Mouse (Mus musculus): ENCODE measurements around the gene Ank. TPM values are rescaled to one million over a fixed set of nuclear protein-coding genes. Genes with fewer than 3 reads are reported as not detected.

Ank gene
- polyA plus RNA-seq, 1 experiment from 2014 or later: 17.9 TPM

DNA sequence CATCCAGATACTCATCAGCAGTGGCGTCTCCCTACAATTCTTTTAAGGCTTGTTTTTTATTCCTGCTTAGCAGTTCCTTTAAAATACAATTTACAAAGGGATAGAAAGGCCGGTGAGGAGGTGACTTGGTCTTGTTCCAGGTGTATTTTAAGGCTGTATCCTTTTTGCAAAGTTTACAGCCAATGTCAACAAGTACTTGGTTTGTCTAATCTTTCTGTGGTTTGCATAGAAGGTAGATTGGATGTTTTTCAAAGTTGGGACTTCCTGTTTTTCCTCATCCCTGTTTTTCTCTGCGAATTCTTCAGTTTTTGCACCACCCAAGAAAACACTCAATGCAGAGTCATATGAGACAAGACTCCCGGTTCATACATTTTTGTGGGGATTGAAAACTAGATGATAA is 62.4 kb downstream of the Ank start:
- Histone ChIP-seq H3K9me3 (no peaks in the 10 kb centered on the region), H3K9ac (no peak overlapping the region), H3K27me3 (no peaks in the 10 kb centered on the region), H3K4me2 (no peak overlapping the region), H3K4me1 (replicated peaks) (peaks cover 14% of the 10 kb centered on the region), H3K4me3 (no peak overlapping the region), H3K27ac (replicated peaks) (no peak overlapping the region), H3K36me3 (no peaks in the 10 kb centered on the region)
- 84% methylated on average over 4 of the region's 4 CpGs for WGBS
- ATAC-seq (ENCODE audit: low FRiP score, low read depth): no peak

- H3K4me1 ChIP-seq (replicated peaks): peaks cover 7% of the 10 kb centered on the region
- ATAC-seq (ENCODE audit: low FRiP score, low read depth): no peak
- H3K27ac ChIP-seq (replicated peaks): no peak overlapping the region
- no peaks in the 10 kb centered on the region for H3K9me3 ChIP-seq
- no peak overlapping the region for H3K4me2 ChIP-seq
- no peaks in the 10 kb centered on the region for H3K27me3 ChIP-seq
- no peaks in the 10 kb centered on the region for H3K36me3 ChIP-seq
- WGBS: 48% methylated on average over 4 of the region's 4 CpGs
- H3K4me3 ChIP-seq: no peak overlapping the region
- H3K9ac ChIP-seq: no peak overlapping the region
Observed at GRCm38 (mm10) chr15:27530023-27530422, 63.5 kb downstream of the Ank start.

DNA sequence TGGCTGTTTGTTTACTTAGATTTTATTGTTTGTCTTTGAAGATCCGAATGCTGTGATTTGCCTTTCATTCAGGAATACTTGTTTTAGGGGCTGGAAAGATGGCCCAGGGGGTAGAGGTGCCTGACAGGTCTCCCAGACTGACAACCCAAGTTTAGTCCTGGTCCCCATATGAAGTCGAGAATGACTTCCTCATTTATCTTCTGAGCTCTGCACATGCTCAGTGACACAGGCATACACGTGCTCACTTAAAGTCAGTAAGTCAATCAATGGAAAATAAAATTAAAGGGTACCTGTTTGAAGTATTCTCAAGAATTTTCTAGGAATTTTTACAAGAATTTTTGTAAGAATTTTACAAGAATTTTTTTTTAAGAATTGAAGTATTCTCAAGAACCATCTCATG is 66.6 kb downstream of the Ank start:
- peaks cover 2% of the 10 kb centered on the region; the same call in 1 of the 2 replicates for H3K4me1 ChIP-seq (replicated peaks)
- WGBS: 71% methylated on average over 3 of the region's 3 CpGs

GRCm38 (mm10) chr15:27535681-27536080 is 69.2 kb downstream of the Ank start:
- H3K27ac ChIP-seq (replicated peaks): no peak overlapping the region
- 64% methylated on average over 4 of the region's 4 CpGs for WGBS
- no peaks in the 10 kb centered on the region for H3K36me3 ChIP-seq
- no peak overlapping the region for H3K4me2 ChIP-seq
- H3K9ac ChIP-seq: no peak overlapping the region
- H3K4me3 ChIP-seq: no peak overlapping the region
- no peak for ATAC-seq (ENCODE audit: low FRiP score, low read depth)
- H3K27me3 ChIP-seq: no peaks in the 10 kb centered on the region
- H3K4me1 ChIP-seq (replicated peaks): peaks cover 3% of the 10 kb centered on the region; the same call in 1 of the 2 replicates
- H3K9me3 ChIP-seq: no peaks in the 10 kb centered on the region

More for the DNA sequence above, 66.6 kb downstream of the Ank start:
- H3K27ac ChIP-seq (replicated peaks): no peak overlapping the region
- no peaks in the 10 kb centered on the region for H3K9me3 ChIP-seq
- no peak overlapping the region for H3K9ac ChIP-seq
- no peak overlapping the region for H3K4me3 ChIP-seq
- no peak overlapping the region for H3K4me2 ChIP-seq
- H3K27me3 ChIP-seq: no peaks in the 10 kb centered on the region
- no peak for ATAC-seq (ENCODE audit: low FRiP score, low read depth)
- H3K36me3 ChIP-seq: no peaks in the 10 kb centered on the region

DNA sequence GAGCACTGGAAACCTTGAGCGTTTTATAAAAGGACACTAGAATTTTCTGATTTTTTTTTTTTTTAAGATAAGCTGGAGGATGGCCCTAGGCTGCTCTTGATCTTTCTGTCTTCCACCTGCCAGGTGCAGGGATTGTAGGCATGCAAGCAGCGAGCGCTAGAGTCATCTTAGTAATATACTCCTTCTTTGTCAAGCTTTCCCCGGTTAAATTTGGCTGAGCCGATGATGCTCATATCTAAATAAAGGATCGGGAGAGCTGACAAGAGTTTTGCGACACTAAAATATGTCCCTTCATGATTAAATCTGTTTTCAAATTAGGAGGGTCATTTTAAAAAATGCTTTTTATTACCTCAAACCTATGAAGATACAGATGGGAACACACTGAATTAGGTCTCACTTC is 69.7 kb downstream of the Ank start:
- H3K27me3 ChIP-seq: no peaks in the 10 kb centered on the region
- H3K27ac ChIP-seq (replicated peaks): no peak overlapping the region
- WGBS: 90% methylated on average over 7 of the region's 7 CpGs
- no peak overlapping the region for H3K4me3 ChIP-seq
- H3K36me3 ChIP-seq: no peaks in the 10 kb centered on the region
- H3K9me3 ChIP-seq: no peaks in the 10 kb centered on the region
- no peak overlapping the region for H3K4me2 ChIP-seq
- H3K4me1 ChIP-seq (replicated peaks): peaks cover 3% of the 10 kb centered on the region; the same call in 1 of the 2 replicates
- no peak overlapping the region for H3K9ac ChIP-seq
- no peak for ATAC-seq (ENCODE audit: low FRiP score, low read depth)

- H3K36me3 ChIP-seq: no peaks in the 10 kb centered on the region
- H3K4me3 ChIP-seq: no peak overlapping the region
- peaks cover 3% of the 10 kb centered on the region; the same call in 1 of the 2 replicates for H3K4me1 ChIP-seq (replicated peaks)
- H3K27me3 ChIP-seq: no peaks in the 10 kb centered on the region
- no peak; the same call in 1 of the 2 replicates for ATAC-seq (ENCODE audit: low FRiP score, low read depth)
- 50% methylated on average over 5 of the region's 5 CpGs for WGBS
- no peak overlapping the region for H3K9ac ChIP-seq
- no peak overlapping the region for H3K27ac ChIP-seq (replicated peaks)
- H3K9me3 ChIP-seq: no peaks in the 10 kb centered on the region
- no peak overlapping the region for H3K4me2 ChIP-seq
Observed at GRCm38 (mm10) chr15:27536771-27537170, 70.3 kb downstream of the Ank start.

DNA sequence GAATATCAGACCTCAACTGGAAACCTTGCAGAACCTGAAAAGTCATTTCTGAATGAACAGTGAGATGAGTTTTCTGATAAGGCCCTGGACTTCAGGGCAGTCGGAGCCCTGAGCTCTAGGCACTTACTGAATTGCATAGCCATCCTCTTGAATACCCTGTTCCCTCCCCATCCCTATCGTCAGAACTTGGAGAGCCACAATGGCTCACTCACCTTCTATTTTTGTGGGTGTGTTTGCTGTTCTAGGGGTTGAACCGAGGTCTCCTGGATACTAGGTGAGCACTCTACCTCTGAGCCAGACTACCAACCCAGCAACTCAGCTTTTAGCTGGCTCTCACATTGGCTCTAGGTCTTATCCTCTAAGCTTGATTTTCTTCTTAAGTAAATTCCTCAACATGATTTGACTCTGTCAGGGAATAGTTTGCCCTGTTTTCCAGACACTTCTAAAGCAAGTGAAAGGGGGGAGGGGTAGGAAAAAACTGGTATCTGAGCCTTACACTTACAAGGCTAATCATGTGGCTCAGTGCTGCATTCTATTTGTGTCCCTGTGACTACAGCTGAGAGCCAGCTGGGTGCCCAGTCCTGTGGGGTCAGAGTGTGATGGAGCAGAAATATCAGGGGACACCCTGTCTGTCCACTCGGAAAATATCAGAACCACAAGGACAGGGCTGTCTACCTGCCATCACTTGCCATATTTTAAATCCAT is 71.2 kb downstream of the Ank start:
- no peak overlapping the region for H3K4me2 ChIP-seq
- peaks cover 3% of the 10 kb centered on the region; the same call in 1 of the 2 replicates for H3K4me1 ChIP-seq (replicated peaks)
- no peak overlapping the region for H3K9ac ChIP-seq
- 69% methylated on average over 4 of the region's 4 CpGs for WGBS
- no peak overlapping the region for H3K4me3 ChIP-seq
- H3K9me3 ChIP-seq: no peaks in the 10 kb centered on the region
- H3K36me3 ChIP-seq: no peaks in the 10 kb centered on the region
- no peak overlapping the region for H3K27ac ChIP-seq (replicated peaks)
- no peaks in the 10 kb centered on the region for H3K27me3 ChIP-seq
- ATAC-seq (ENCODE audit: low FRiP score, low read depth): no peak

DNA sequence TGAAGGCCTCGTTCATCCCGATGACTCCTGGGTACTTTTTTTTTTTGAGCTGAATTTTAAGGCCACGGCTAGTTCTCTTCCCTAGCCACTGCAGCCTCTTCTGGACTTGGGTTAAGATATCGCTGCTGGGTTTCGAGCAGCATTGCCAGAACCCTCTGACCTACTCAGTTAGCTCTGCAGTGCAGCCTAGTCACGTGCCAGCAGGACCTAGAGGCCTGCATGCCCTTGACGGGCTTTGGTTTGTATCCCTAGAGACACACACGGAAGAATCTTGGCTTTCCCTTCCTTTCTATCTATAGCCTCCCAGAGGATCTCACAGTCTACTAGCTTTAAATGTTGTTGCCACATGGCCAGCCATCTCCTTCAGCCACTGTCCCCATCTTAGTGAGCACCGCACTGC is 73.3 kb downstream of the Ank start:
- peaks cover 3% of the 10 kb centered on the region; the same call in 1 of the 2 replicates for H3K4me1 ChIP-seq (replicated peaks)
- no peak overlapping the region for H3K27ac ChIP-seq (replicated peaks)
- no peaks in the 10 kb centered on the region for H3K36me3 ChIP-seq
- H3K27me3 ChIP-seq: no peaks in the 10 kb centered on the region
- H3K4me2 ChIP-seq: no peak overlapping the region
- no peak for ATAC-seq (ENCODE audit: low FRiP score, low read depth)
- no peaks in the 10 kb centered on the region for H3K9me3 ChIP-seq
- WGBS: 78% methylated on average over 9 of the region's 9 CpGs
- H3K9ac ChIP-seq: no peak overlapping the region
- H3K4me3 ChIP-seq: no peak overlapping the region

DNA sequence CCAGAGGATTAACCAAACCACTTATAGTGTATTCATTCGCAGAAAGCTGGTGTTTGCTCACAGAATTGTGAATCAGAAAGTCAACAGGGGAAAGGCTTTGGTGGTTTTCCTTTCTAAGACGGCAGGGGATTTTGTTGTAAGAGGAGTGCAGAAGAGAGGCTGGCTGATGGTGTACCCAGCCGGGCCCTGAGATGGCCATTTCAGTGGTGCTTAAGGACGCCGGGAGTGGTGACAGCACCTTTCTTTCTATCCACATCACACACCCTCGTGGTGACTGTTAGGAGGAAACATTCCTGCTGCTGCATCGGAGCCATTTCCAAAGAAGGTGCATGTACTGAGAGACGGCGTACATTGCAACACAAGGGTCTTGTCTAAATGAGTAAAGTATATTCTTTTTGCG is 78.7 kb downstream of the Ank start:
- ATAC-seq (ENCODE audit: low FRiP score, low read depth): no peak
- H3K4me1 ChIP-seq (replicated peaks): peaks cover 9% of the 10 kb centered on the region; the same call in 1 of the 2 replicates
- no peak overlapping the region for H3K4me3 ChIP-seq
- H3K27ac ChIP-seq (replicated peaks): no peak overlapping the region
- no peaks in the 10 kb centered on the region for H3K36me3 ChIP-seq
- H3K9me3 ChIP-seq: no peaks in the 10 kb centered on the region
- 97% methylated on average over 10 of the region's 10 CpGs for WGBS
- no peak overlapping the region for H3K9ac ChIP-seq
- H3K27me3 ChIP-seq: no peaks in the 10 kb centered on the region
- no peak overlapping the region for H3K4me2 ChIP-seq

- WGBS: 89% methylated on average over 6 of the region's 6 CpGs
- Histone ChIP-seq H3K4me3 (no peak overlapping the region), H3K27ac (replicated peaks) (no peak overlapping the region), H3K4me2 (no peak overlapping the region), H3K27me3 (no peaks in the 10 kb centered on the region), H3K9me3 (no peaks in the 10 kb centered on the region), H3K4me1 (replicated peaks) (peaks cover 12% of the 10 kb centered on the region; the same call in 1 of the 2 replicates), H3K36me3 (no peaks in the 10 kb centered on the region), H3K9ac (no peak overlapping the region)
- ATAC-seq (ENCODE audit: low FRiP score, low read depth): no peak
Observed at GRCm38 (mm10) chr15:27548110-27548509, 81.6 kb downstream of the Ank start.

- Histone ChIP-seq H3K27me3 (no peaks in the 10 kb centered on the region), H3K4me1 (replicated peaks) (peaks cover 12% of the 10 kb centered on the region; the same call in 1 of the 2 replicates), H3K36me3 (no peaks in the 10 kb centered on the region), H3K9me3 (no peaks in the 10 kb centered on the region), H3K9ac (no peak overlapping the region), H3K27ac (replicated peaks) (no peak overlapping the region), H3K4me3 (no peak overlapping the region), H3K4me2 (no peak overlapping the region)
- WGBS: 87% methylated on average over 10 of the region's 10 CpGs
- ATAC-seq (ENCODE audit: low FRiP score, low read depth): no peak
Observed at GRCm38 (mm10) chr15:27549071-27549470, 82.6 kb downstream of the Ank start.

- Histone ChIP-seq H3K9me3 (no peaks in the 10 kb centered on the region), H3K36me3 (no peaks in the 10 kb centered on the region), H3K27ac (replicated peaks) (no peak overlapping the region), H3K9ac (no peak overlapping the region), H3K4me3 (no peak overlapping the region), H3K27me3 (no peaks in the 10 kb centered on the region), H3K4me2 (no peak overlapping the region), H3K4me1 (replicated peaks) (peaks cover 12% of the 10 kb centered on the region; the same call in 1 of the 2 replicates)
- WGBS: 42% methylated on average over 7 of the region's 7 CpGs
- no peak for ATAC-seq (ENCODE audit: low FRiP score, low read depth)
Observed at GRCm38 (mm10) chr15:27549878-27550277, 83.4 kb downstream of the Ank start.

Data from hindbrain, embryonic 15.5 days (tissue).